Mouse (Mus musculus) heart, adult 2 months (tissue): ENCODE results near the gene Hspb9. TPM values are rescaled to one million over a fixed set of nuclear protein-coding genes. Genes with fewer than 3 reads are reported as not detected.

Source experiments
- DNase-seq, 2 experiments: peaks; one replicate each; pipeline ENCODE4 v3.0.0; 2021
- H3K27ac ChIP-seq: fragments of 200-600 bp; 2 replicates; pipeline ENCODE4 v1.8.1; 2022
- H3K27me3 ChIP-seq: fragments of 200-500 bp; 2 replicates; pipeline ENCODE4 v1.6.1; 2012; ENCODE audit warnings: mild to moderate bottlenecking, low read length, inconsistent platforms, mixed read lengths; ENCODE audit not compliant: control insufficient read depth, insufficient read depth
- H3K36me3 ChIP-seq: fragments of 200-500 bp; 2 replicates; pipeline ENCODE4 v1.6.1; 2012; ENCODE audit warnings: low read length, inconsistent platforms; ENCODE audit not compliant: control insufficient read depth, insufficient read depth
- H3K4me1 ChIP-seq: fragments of 200-500 bp; 2 replicates; pipeline ENCODE4 v1.6.1; 2011; ENCODE audit warnings: low read length; ENCODE audit not compliant: control insufficient read depth, insufficient read depth
- H3K4me3 ChIP-seq: fragments of 200-600 bp; 2 replicates; pipeline ENCODE4 v1.8.1; 2022
- H3K79me2 ChIP-seq: fragments of 200-500 bp; replicated peaks from 2 replicates; pipeline ENCODE4 v1.6.1; 2012; ENCODE audit warnings: mild to moderate bottlenecking, inconsistent platforms, low read length, moderate library complexity, mixed read lengths; ENCODE audit not compliant: control insufficient read depth, insufficient read depth
- H3K9ac ChIP-seq: fragments of 200-500 bp; 2 replicates; pipeline ENCODE4 v1.6.1; 2012; ENCODE audit warnings: low read depth, mild to moderate bottlenecking, control low read depth, inconsistent platforms, low read length, mixed read lengths
- CTCF ChIP-seq: fragments of 200-600 bp; IDR thresholded peaks from 2 replicates; pipeline ENCODE4 v1.8.1; 2022; ENCODE audit warnings: antibody characterized with exemption, mild to moderate bottlenecking, moderate library complexity
- EP300 ChIP-seq: fragments of 200-500 bp; IDR thresholded peaks from 2 replicates; pipeline ENCODE4 v1.6.1; 2011; ENCODE audit warnings: low read depth, low read length, control low read depth; ENCODE audit not compliant: insufficient read depth
- POLR2A ChIP-seq: fragments of 200-500 bp; IDR thresholded peaks from 2 replicates; pipeline ENCODE4 v1.6.1; 2011; ENCODE audit warnings: mild to moderate bottlenecking, low read depth, low read length, control low read depth; ENCODE audit not compliant: insufficient read depth
- WGBS: fragments of 180-500 bp; shearing (Covaris S2); methylation state at CpG from one replicate; pipeline ENCODE4 v1.1.7; 2018; 5-methylcytosine and 5-hydroxymethylcytosine counted together
- intact Hi-C: fragments of 180-260 bp; cut with DNase I; formaldehyde crosslinking; loops from one replicate; pipeline ENCODE4 v1.15.1; 2025
- polyA plus RNA-seq: library from polyadenylated mRNA; depleted of rRNA; stranded (reverse); fragments of >200 nt; gene quantifications from 2 replicates; pipeline ENCODE4 v1.2.3, GENCODE M21; 2012; rRNA removed
- total RNA-seq, 2 experiments: library from RNA; stranded (reverse); gene quantifications; 2 replicates each; pipeline ENCODE4 v1.2.3; 2021

Hspb9 gene
- total and polyA plus RNA-seq, 3 experiments: 0.62 TPM; not detected in 2

- DNase-seq: peak; percentile 37 to 64
- H3K4me3 ChIP-seq: no peak within 1 kb of the TSS
- no peaks in the 10 kb centered on the region for H3K36me3 ChIP-seq
- 2% methylated on average over 48 of the region's 51 CpGs for WGBS
- no peak within 1 kb of the TSS for H3K9ac ChIP-seq
- peaks cover 10% of the 10 kb centered on the region for H3K27me3 ChIP-seq
- H3K79me2 ChIP-seq: no peaks in the 10 kb centered on the region
- no peak for TF ChIP-seq CTCF
- TF ChIP-seq POLR2A: no peak
- no peak for TF ChIP-seq EP300
- intact Hi-C loops: loop anchor here (2.0 to 5.0 kb wide), 3 partner anchors 15 to 187 kb away; partner anchors contain the start of genes Cnp and Dnajc7
- no peak within 1 kb of the TSS for H3K27ac ChIP-seq
- peaks cover 1% of the 10 kb centered on the region; the same call in 1 of the 2 replicates for H3K4me1 ChIP-seq
Measured at GRCm38 (mm10) chr11:100759611-100760233, 46.1 kb downstream of the Hspb9 start, which contains the start of gene Kcnh4. Gene Kcnh4 (minus strand): TSS chr11:100759942.

- H3K4me1 ChIP-seq: peaks cover 1% of the 10 kb centered on the region; the same call in 1 of the 2 replicates
- H3K27ac ChIP-seq: no peak overlapping the region
- peak overlapping the region; percentile 69 for H3K9ac ChIP-seq
- intact Hi-C loops: loop anchor here (1.0 to 5.0 kb wide), 4 partner anchors 17 to 189 kb away; partner anchors contain the start of genes Cnp and Dnajc7
- peak; percentile 88 to 92 for DNase-seq
- peaks cover 10% of the 10 kb centered on the region for H3K27me3 ChIP-seq
- peak overlapping the region; percentile 61 for H3K4me3 ChIP-seq
- TF ChIP-seq CTCF (peak; percentile 82), POLR2A (no peak), EP300 (no peak; the same call in 1 of the 2 replicates)
- H3K79me2 ChIP-seq: no peaks in the 10 kb centered on the region
- no peaks in the 10 kb centered on the region for H3K36me3 ChIP-seq
- WGBS: under 1% methylated on average over 27 of the region's 27 CpGs
Measured at GRCm38 (mm10) chr11:100761547-100762045, 47.9 kb downstream of the Hspb9 start.

DNA sequence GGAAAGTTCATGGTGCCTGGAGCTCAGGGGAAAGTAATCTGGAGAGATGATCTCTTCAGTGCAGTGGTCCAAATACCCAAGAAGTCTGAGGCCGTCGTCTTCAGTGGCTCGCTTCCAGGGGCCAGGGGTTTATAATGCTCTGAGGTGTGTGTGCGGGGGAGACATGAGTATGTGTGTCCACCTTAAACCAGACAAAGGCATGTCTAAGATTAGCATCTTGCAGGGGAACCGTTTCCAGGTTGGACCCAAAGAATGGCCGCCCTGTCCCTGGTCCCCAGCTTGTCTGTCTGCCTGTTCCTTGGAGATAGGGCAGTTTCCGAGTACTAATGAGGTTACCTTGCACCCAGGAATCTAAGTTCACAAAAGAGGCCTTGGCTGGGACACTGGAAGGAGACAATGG is 49.2 kb downstream of the Hspb9 start, which contains the start of gene Hcrt:
TSS of gene Hcrt (minus strand) at position 101 of the 400 bp plus-strand sequence.
- WGBS: 85% methylated on average over 7 of the region's 7 CpGs
- Histone ChIP-seq H3K27ac (no peak within 1 kb of the TSS), H3K27me3 (peaks cover 10% of the 10 kb centered on the region), H3K9ac (peak within 1 kb of the TSS; percentile 69), H3K79me2 (no peaks in the 10 kb centered on the region), H3K4me3 (peak within 1 kb of the TSS; percentile 61), H3K36me3 (no peaks in the 10 kb centered on the region), H3K4me1 (peaks cover 1% of the 10 kb centered on the region; the same call in 1 of the 2 replicates)
- DNase-seq: no peak
- intact Hi-C loops: loop anchor here (5.0 kb wide), 2 partner anchors 141 to 191 kb away; partner anchors contain the start of genes Cnp and Dnajc7
- no peak for TF ChIP-seq POLR2A
- no peak for TF ChIP-seq CTCF
- TF ChIP-seq EP300: no peak

Other genes starting within 250 kb of the Hspb9 start
- gene Klhl11, start 241.1 kb upstream of the Hspb9 start, total RNA-seq: 1 to 10 TPM; 7.2 to 8.0 TPM
- 3.1 and 4.4 TPM in 2 replicates for gene Klhl11, start 241.1 kb upstream of the Hspb9 start, polyA plus RNA-seq
- gene Acly, start 185.8 kb upstream of the Hspb9 start, total RNA-seq: 10 to 100 TPM; 25.5 to 34.6 TPM
- gene Acly, start 185.8 kb upstream of the Hspb9 start, polyA plus RNA-seq: 66.5 and 74.7 TPM in 2 replicates
- gene Ttc25, start 168.2 kb upstream of the Hspb9 start, total RNA-seq: under 1 TPM in 1 of 2 experiments, not detected in 1; 0.18 TPM
- gene Ttc25, start 168.2 kb upstream of the Hspb9 start, polyA plus RNA-seq: 0.18 and 0.37 TPM in 2 replicates
- gene Cnp, start 138.9 kb upstream of the Hspb9 start, total RNA-seq: 1 to 10 TPM; 5.6 to 7.6 TPM
- gene Cnp, start 138.9 kb upstream of the Hspb9 start, polyA plus RNA-seq: 9.5 and 11.4 TPM in 2 replicates
- gene Nkiras2, start 94.6 kb upstream of the Hspb9 start, total RNA-seq: 10 to 100 TPM; 49.5 to 50.3 TPM
- 91.2 and 107 TPM in 2 replicates for gene Nkiras2, start 94.6 kb upstream of the Hspb9 start, polyA plus RNA-seq
- 100 to 1,000 TPM; 107 to 121 TPM for gene Dnajc7, start 93.7 kb upstream of the Hspb9 start, total RNA-seq
- gene Dnajc7, start 93.7 kb upstream of the Hspb9 start, polyA plus RNA-seq: 46.1 and 77.8 TPM in 2 replicates
- under 1 TPM; 0.34 to 0.48 TPM for gene Zfp385c, start 21.4 kb upstream of the Hspb9 start, total RNA-seq
- gene Zfp385c, start 21.4 kb upstream of the Hspb9 start, polyA plus RNA-seq: 0.59 and 0.61 TPM in 2 replicates
- gene Dhx58, start 9.6 kb upstream of the Hspb9 start, total RNA-seq: under 1 TPM; 0.55 to 0.70 TPM
- 2.8 and 3.0 TPM in 2 replicates for gene Dhx58, start 9.6 kb upstream of the Hspb9 start, polyA plus RNA-seq
- gene Kat2a, start 1.4 kb upstream of the Hspb9 start, total RNA-seq: 10 to 100 TPM; 13.1 to 14.0 TPM
- gene Kat2a, start 1.4 kb upstream of the Hspb9 start, polyA plus RNA-seq: 18.9 and 21.7 TPM in 2 replicates
- 10 to 100 TPM; 53.0 to 56.3 TPM for gene Rab5c, start 24.4 kb downstream of the Hspb9 start, total RNA-seq
- gene Rab5c, start 24.4 kb downstream of the Hspb9 start, polyA plus RNA-seq: 69.3 and 97.8 TPM in 2 replicates
- not detected for gene Kcnh4, start 46.1 kb downstream of the Hspb9 start, total RNA-seq
- gene Kcnh4, start 46.1 kb downstream of the Hspb9 start, polyA plus RNA-seq: 0.04 TPM in 1 of 2 replicates, not detected in the other
- gene Hcrt, start 49.1 kb downstream of the Hspb9 start, total RNA-seq: not detected
- not detected in 2 replicates for gene Hcrt, start 49.1 kb downstream of the Hspb9 start, polyA plus RNA-seq
- 10 to 100 TPM; 10.1 to 11.6 TPM for gene Ghdc, start 57.1 kb downstream of the Hspb9 start, total RNA-seq
- 11.2 and 12.8 TPM in 2 replicates for gene Ghdc, start 57.1 kb downstream of the Hspb9 start, polyA plus RNA-seq
- gene Stat5b, start 136.9 kb downstream of the Hspb9 start, total RNA-seq: 10 to 100 TPM; 58.6 to 65.2 TPM
- gene Stat5b, start 136.9 kb downstream of the Hspb9 start, polyA plus RNA-seq: 35.4 and 50.7 TPM in 2 replicates
- gene Stat5a, start 145.5 kb downstream of the Hspb9 start, total RNA-seq: 10 to 100 TPM; 20.3 to 22.3 TPM
- 24.3 and 26.6 TPM in 2 replicates for gene Stat5a, start 145.5 kb downstream of the Hspb9 start, polyA plus RNA-seq
- gene Stat3, start 225.7 kb downstream of the Hspb9 start, total RNA-seq: 10 to 100 TPM; 93.0 to 94.7 TPM
- 85.8 and 134 TPM in 2 replicates for gene Stat3, start 225.7 kb downstream of the Hspb9 start, polyA plus RNA-seq